Mouse (Mus musculus) ovary, postnatal 14 days (tissue): Measurements from ENCODE around the gene Neurl3.

Experiments used
- DNase-seq: peaks from one replicate; pipeline ENCODE4 v3.0.0; 2022; ENCODE audit warnings: low spot score

Neurl3 gene

GRCm38 (mm10) chr1:36257276-36257675 is 17.2 kb downstream of the Neurl3 start:
- no peak for DNase-seq

DNA sequence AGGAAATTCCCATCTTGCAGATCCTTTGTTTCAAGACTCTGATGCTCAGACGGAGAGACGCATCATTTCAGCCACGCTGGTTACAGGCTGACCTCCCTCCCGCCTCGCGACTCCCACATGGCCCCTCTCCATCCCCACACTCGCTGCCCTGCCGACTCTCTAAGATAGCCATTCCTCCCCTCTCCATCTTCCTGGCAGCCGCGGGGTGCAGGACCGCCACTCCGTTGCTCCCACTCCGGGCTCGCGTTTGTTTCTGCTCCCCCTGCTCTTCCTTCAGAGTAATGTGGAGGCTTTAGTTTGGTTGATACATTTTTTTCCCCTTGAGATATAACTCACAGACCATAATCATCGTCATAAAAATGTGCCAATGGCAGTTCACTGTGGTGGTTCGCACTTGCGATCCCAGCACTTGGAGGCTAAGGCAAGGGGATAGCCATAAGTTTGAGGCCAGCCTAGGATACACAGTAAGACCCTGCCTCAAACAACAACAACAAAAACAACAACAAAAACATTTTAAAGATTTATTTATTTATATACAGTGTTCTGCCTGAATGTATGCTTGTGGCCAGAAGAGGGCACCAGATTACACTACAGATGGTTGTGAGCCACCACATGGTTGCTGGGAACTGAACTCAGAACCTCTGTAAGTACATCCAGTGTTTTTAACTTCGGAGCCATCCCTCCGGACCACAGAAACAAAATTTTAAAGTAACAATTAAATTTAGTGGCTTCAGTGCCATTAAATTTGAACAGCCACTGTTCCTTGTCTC is 18.4 kb downstream of the Neurl3 start:
- no peak for DNase-seq

GRCm38 (mm10) chr1:36254635-36255360 is 19.7 kb downstream of the Neurl3 start:
- no peak for DNase-seq

GRCm38 (mm10) chr1:36252791-36253190 is 21.7 kb downstream of the Neurl3 start:
- peak; percentile 61 for DNase-seq

- DNase-seq: no peak
Observed at GRCm38 (mm10) chr1:36251426-36251825, 23.1 kb downstream of the Neurl3 start.

DNA sequence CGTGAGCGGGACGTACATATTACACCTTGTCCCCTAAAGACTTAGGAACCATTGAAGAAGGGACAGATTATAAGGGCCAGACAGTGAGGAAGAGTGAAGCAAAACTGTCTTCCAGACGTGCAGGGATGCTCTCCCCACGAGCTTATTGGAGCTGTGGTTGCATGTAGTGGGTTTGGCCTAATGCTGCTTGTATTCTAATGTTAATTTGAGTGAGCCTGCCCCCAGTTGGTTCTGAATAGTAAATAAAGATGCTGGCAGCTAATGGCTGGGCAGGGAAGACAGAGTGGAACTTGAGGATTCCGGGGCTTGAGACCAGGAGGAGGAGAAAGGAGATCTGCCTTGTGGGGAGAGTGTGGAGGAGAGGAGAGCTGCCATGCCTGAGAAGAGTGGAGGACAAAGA is 27.8 kb downstream of the Neurl3 start:
- no peak for DNase-seq

DNA sequence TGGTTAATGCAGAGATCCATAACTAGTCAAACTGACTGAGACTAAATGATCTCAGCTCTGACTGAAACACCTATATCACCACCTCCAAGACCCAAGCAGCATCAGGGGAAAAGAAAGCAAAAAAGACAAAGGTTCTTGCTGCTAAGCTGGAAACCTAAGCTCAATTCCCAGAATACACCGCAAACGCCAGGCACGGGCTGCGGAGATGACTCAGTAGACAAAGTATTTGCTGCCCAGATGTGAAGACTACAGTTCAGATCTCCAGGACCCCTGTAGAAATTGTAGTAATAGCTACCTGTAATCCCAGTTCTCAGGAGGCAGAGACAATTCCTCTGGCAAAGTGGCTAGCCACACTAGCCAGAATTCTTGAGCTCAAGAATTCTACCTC is 29.7 kb downstream of the Neurl3 start:
- no peak for DNase-seq

DNA sequence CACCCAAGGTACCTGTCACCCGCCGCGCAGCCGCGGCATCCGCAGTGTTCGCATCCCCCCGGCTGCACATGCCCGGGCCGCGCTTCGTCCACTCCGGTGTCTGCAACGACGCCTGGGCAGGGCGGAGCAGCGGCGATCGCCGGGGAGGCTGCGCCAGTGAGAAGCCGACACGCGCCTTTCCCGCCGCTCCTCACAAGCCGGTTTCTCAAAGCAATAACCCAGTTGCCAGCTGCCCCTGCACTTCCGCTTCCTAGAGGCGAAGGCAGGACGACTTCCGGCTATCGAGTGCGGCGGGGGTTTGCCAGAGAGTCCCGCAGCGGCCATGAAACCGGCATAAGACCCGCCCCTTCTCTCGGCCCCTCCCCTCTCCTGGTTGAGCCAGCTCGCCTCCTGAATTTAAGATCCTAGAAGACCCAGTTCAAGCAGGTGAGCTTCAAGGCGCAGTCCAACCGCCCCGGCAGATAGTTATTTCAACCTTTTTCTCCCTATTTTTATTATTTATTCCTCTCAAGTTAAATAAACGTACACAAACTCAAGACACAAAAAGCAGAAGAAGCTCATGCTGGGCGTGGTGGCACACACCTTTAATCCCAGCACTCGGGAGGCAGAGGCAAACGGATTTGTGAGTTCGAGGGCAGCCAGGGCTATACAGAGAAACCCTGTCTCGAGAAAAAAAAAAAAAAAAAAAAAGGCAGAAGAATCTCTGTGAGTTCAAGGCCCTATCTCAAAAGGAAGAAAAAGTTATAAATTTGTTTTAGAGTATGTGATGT is 30.2 kb downstream of the Neurl3 start, which contains the start of gene Uggt1:
Uggt1 (minus strand) TSS at position 663 of the 770 bp plus-strand sequence.
- DNase-seq: peak; percentile 91

- DNase-seq: no peak
Observed at GRCm38 (mm10) chr1:36243447-36244057, 30.9 kb downstream of the Neurl3 start.

- DNase-seq: no peak
Observed at GRCm38 (mm10) chr1:36241903-36242429, 32.5 kb downstream of the Neurl3 start.

GRCm38 (mm10) chr1:36240176-36240575 is 34.3 kb downstream of the Neurl3 start:
- no peak for DNase-seq

DNA sequence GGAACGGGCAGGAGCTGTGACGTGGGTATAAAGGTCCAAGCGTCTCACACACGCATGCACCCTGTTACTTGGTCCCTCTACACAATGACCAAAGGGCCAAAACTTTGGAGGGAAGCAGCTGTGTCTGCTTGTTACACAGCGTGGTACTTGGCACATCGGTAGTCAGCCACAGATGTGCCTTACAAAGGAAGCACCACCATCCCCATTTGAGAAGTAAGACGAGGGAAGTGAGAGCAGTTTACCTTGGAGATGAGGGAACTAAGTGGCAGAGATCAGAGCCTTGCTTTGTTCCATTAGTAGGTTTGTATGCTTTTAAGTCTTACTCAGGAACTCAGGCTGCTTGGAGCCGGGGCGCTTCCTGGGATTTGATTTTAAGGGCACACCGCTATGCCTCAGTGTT is 35.1 kb downstream of the Neurl3 start:
- DNase-seq: no peak

- no peak for DNase-seq
Observed at GRCm38 (mm10) chr1:36235855-36236254, 38.6 kb downstream of the Neurl3 start.

DNA sequence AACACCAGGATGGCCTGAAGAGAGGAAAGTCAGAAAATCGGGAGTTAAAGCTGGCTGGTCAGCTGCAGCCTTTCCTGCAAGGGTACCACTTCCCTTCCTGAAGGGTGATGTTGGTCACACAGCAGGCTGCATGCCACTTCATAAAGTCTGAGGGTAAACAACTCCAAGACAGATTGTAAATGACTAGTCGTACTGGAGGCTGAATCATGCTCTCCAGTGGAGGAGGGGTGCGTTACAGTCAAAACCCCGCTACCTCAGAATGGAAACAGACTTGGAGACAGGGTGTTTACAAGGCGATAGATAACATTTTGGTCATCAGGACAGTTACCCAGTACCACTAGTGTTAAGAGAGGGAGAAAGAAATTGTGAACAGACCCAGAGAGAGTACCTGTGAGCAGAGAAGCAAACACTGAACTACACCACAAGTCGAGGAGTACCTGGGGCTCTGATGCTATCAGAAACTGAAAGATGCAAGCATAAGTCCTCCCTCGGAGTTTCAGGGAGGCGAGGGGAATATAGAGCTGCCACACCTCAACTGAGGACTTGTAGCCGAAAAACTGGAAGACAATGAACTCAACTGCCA is 39.3 kb downstream of the Neurl3 start:
- no peak for DNase-seq

DNA sequence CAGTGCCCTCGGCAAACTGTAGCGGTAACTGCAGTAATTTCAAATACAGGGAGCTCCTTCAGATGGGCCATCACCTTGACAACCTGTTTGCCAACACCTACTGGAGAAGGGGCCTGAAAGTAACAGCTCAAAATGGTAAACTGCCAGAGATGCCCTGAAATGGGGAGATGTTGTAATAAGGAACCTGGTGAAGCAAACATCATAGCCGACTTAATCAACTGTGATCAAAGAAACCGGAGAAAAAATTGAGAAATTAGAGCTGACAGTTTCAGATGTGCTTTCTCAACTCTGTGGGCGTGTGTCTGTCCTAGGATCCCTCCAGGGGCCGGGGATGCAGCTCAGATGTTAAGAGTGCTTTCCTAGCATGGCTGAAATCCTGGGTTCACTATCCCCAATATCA is 41.3 kb downstream of the Neurl3 start:
- DNase-seq: no peak

GRCm38 (mm10) chr1:36230919-36231705 is 43.4 kb downstream of the Neurl3 start:
- no peak for DNase-seq

DNA sequence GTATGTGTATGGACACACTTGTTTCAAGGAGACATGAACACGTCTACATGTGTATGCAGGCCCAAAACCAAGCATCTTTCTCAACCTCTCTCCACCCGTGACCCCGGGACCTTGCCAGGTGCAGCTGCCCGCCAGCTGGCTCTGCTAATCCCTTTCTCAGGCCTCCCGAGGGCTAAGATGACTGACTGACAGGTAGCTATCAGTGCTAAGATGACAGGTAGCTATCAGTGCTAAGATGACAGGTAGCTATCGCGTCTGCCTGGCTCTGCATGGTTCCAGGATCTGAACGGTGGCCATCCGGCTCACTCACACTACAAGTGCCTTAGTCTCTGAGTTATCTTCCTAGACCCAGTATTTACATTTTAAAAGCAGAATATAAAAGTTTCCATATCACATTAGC is 46.0 kb downstream of the Neurl3 start:
- no peak for DNase-seq

DNA sequence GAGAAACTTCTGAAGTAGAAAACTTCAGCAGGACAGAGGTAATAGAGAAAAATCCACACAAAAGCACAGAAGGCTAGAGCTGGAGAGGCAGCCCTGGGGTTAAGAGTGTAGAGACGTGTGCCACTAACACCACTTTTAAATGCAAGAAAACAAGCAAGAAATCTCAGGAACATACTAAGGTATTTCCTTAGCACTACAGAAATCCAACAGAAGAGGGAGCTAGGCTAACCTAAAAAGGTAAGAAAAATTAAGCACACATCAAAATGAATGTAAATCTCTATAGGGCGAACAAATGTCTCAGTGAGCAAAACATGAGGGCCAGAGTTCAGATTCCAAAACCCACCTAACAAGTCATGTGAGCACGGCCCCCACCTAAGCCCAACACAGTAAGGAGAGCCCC is 49.8 kb downstream of the Neurl3 start:
- DNase-seq: no peak
